Mouse (Mus musculus) brain, adult 10 weeks (tissue): ENCODE measurements around the gene Prg3. TPM values are rescaled to one million over a fixed set of nuclear protein-coding genes. Genes with fewer than 3 reads are reported as not detected.

ENCODE experiments used
- polyA plus RNA-seq: library from polyadenylated mRNA; stranded (reverse); fragments of 350-450 nt; fragmentation: Illumina TruSeq; extraction: RNeasy Lipid Tissue Mini Kit (QIAGEN cat#74804); gene quantifications from one replicate; pipeline ENCODE4 v1.2.3, GENCODE M21; 2015; ENCODE audit warnings: low read depth, low replicate concordance

Gene Prg3
- not detected for polyA plus RNA-seq

GRCm38 (mm10) chr2:84987930-84988329, at the start of gene Prg3:
TSS of gene Prg3 (plus strand) at chr2:84988215.

GRCm38 (mm10) chr2:84980188-84980587, 7.8 kb upstream of the Prg3 start, which contains the start of gene Prg2:
TSS of gene Prg2 (plus strand) at chr2:84980461.

GRCm38 (mm10) chr2:85037047-85038026, 49.3 kb downstream of the Prg3 start, which contains the start of the genes Ssrp1 and P2rx3:
TSS of gene Ssrp1 (plus strand) at chr2:85037234.
TSS of gene P2rx3 (minus strand) at chr2:85037462.

Other genes starting within 250 kb of the Prg3 start
- gene Gm19426, start 244.6 kb upstream of the Prg3 start, polyA plus RNA-seq = 0.74 TPM
- 9.7 TPM for gene Serping1, start 212.8 kb upstream of the Prg3 start, polyA plus RNA-seq
- 10.6 TPM for gene Ube2l6, start 189.4 kb upstream of the Prg3 start, polyA plus RNA-seq
- not detected for gene Smtnl1, start 165.6 kb upstream of the Prg3 start, polyA plus RNA-seq
- gene Timm10, start 161.2 kb upstream of the Prg3 start, polyA plus RNA-seq = 96.8 TPM
- gene Slc43a1, start 149.4 kb upstream of the Prg3 start, polyA plus RNA-seq = not detected
- 36.4 TPM for gene Rtn4rl2, start 101.5 kb upstream of the Prg3 start, polyA plus RNA-seq
- 1.1 TPM for gene Slc43a3, start 51.6 kb upstream of the Prg3 start, polyA plus RNA-seq
- gene Prg2, start 7.8 kb upstream of the Prg3 start, polyA plus RNA-seq = not detected
- gene Ssrp1, start 49.0 kb downstream of the Prg3 start, polyA plus RNA-seq = 93.8 TPM
- 2.0 TPM for gene P2rx3, start 49.2 kb downstream of the Prg3 start, polyA plus RNA-seq
- 39.5 TPM for gene Tnks1bp1, start 59.8 kb downstream of the Prg3 start, polyA plus RNA-seq
- 0.12 TPM for gene Aplnr, start 148.0 kb downstream of the Prg3 start, polyA plus RNA-seq
- gene Lrrc55, start 209.0 kb downstream of the Prg3 start, polyA plus RNA-seq = 25.6 TPM